Mouse (Mus musculus): Measurements from ENCODE around the gene Uck1. TPM values are rescaled to one million over a fixed set of nuclear protein-coding genes. Genes with fewer than 3 reads are reported as not detected.

Uck1 gene
- polyA plus RNA-seq, 1 experiment from 2014 or later, result 76.0 TPM

GRCm38 (mm10) chr2:32235886-32236759 is 23.8 kb downstream of the Uck1 start, which contains the start of gene Pomt1:
Gene Pomt1, plus strand, starts transcription at chr2:32236590.
- WGBS, result under 1% methylated on average over 54 of the region's 54 CpGs
- peak; percentile 98 for DNase-seq (ENCODE audit: low spot score)
- H3K4me1 ChIP-seq (replicated peaks; ENCODE audit: control insufficient read depth, insufficient read depth, low read length), result peaks cover 19% of the 10 kb centered on the region
- H3K4me2 ChIP-seq (replicated peaks), result peak within 1 kb of the TSS; percentile 92
- peak; percentile 92 for ATAC-seq (ENCODE audit: low FRiP score)
- peak within 1 kb of the TSS; percentile 80 for H3K27ac ChIP-seq
- H3K36me3 ChIP-seq (replicated peaks; ENCODE audit: control insufficient read depth, insufficient read depth), result peaks cover 35% of the 10 kb centered on the region
- no peaks in the 10 kb centered on the region for H3K27me3 ChIP-seq (ENCODE audit: control insufficient read depth, insufficient read depth, low read length)
- peak within 1 kb of the TSS; percentile 69 for H3K9ac ChIP-seq
- no peaks in the 10 kb centered on the region for H3K9me3 ChIP-seq (ENCODE audit: control insufficient read depth, low read length)
- H3K4me3 ChIP-seq (replicated peaks; ENCODE audit: low read length), result peak within 1 kb of the TSS; percentile 74

- H3K9ac ChIP-seq, result peak overlapping the region; percentile 60
- H3K9me3 ChIP-seq (ENCODE audit: control insufficient read depth, low read length), result no peaks in the 10 kb centered on the region
- H3K4me1 ChIP-seq (replicated peaks; ENCODE audit: control insufficient read depth, insufficient read depth, low read length), result peaks cover 19% of the 10 kb centered on the region
- ATAC-seq (ENCODE audit: low FRiP score) (no peak), DNase-seq (ENCODE audit: low spot score) (no peak)
- H3K4me2 ChIP-seq (replicated peaks), result peak overlapping the region; percentile 92
- H3K36me3 ChIP-seq (replicated peaks; ENCODE audit: control insufficient read depth, insufficient read depth), result peaks cover 37% of the 10 kb centered on the region
- H3K27me3 ChIP-seq (ENCODE audit: control insufficient read depth, insufficient read depth, low read length), result no peaks in the 10 kb centered on the region
- WGBS, result 36% methylated on average over 7 of the region's 7 CpGs
- H3K27ac ChIP-seq, result no peak overlapping the region
- peak overlapping the region; percentile 74 for H3K4me3 ChIP-seq (replicated peaks; ENCODE audit: low read length)
These were observed 24.5 kb downstream of the Uck1 start for GRCm38 (mm10) chr2:32235433-32235832.

- WGBS, result 83% methylated on average over 10 of the region's 10 CpGs
- Histone ChIP-seq H3K4me2 (replicated peaks) (no peak overlapping the region), H3K9ac (no peak overlapping the region), H3K36me3 (replicated peaks; ENCODE audit: control insufficient read depth, insufficient read depth) (peaks cover 100% of the 10 kb centered on the region), H3K27me3 (ENCODE audit: control insufficient read depth, insufficient read depth, low read length) (no peaks in the 10 kb centered on the region), H3K4me1 (replicated peaks; ENCODE audit: control insufficient read depth, insufficient read depth, low read length) (no peaks in the 10 kb centered on the region), H3K9me3 (ENCODE audit: control insufficient read depth, low read length) (no peaks in the 10 kb centered on the region), H3K4me3 (replicated peaks; ENCODE audit: low read length) (no peak overlapping the region), H3K27ac (no peak overlapping the region)
- ATAC-seq (ENCODE audit: low FRiP score), result no peak
- DNase-seq (ENCODE audit: low spot score), result no peak
These were observed 37.9 kb downstream of the Uck1 start for GRCm38 (mm10) chr2:32222057-32222456.

- Histone ChIP-seq H3K4me2 (replicated peaks) (no peak overlapping the region), H3K4me3 (replicated peaks; ENCODE audit: low read length) (no peak overlapping the region), H3K27ac (no peak overlapping the region), H3K36me3 (replicated peaks; ENCODE audit: control insufficient read depth, insufficient read depth) (peaks cover 100% of the 10 kb centered on the region), H3K9ac (no peak overlapping the region), H3K27me3 (ENCODE audit: control insufficient read depth, insufficient read depth, low read length) (no peaks in the 10 kb centered on the region), H3K4me1 (replicated peaks; ENCODE audit: control insufficient read depth, insufficient read depth, low read length) (no peaks in the 10 kb centered on the region), H3K9me3 (ENCODE audit: control insufficient read depth, low read length) (no peaks in the 10 kb centered on the region)
- DNase-seq (ENCODE audit: low spot score) (no peak), ATAC-seq (ENCODE audit: low FRiP score) (no peak)
- WGBS, result 89% methylated on average over 7 of the region's 7 CpGs
These were observed 38.4 kb downstream of the Uck1 start for GRCm38 (mm10) chr2:32221577-32221976.

GRCm38 (mm10) chr2:32220969-32221368 is 39.0 kb downstream of the Uck1 start:
- Histone ChIP-seq H3K27me3 (ENCODE audit: control insufficient read depth, insufficient read depth, low read length) (no peaks in the 10 kb centered on the region), H3K4me2 (replicated peaks) (no peak overlapping the region), H3K36me3 (replicated peaks; ENCODE audit: control insufficient read depth, insufficient read depth) (peaks cover 100% of the 10 kb centered on the region), H3K9me3 (ENCODE audit: control insufficient read depth, low read length) (no peaks in the 10 kb centered on the region), H3K4me1 (replicated peaks; ENCODE audit: control insufficient read depth, insufficient read depth, low read length) (no peaks in the 10 kb centered on the region), H3K4me3 (replicated peaks; ENCODE audit: low read length) (no peak overlapping the region), H3K27ac (no peak overlapping the region), H3K9ac (no peak overlapping the region)
- DNase-seq (ENCODE audit: low spot score) (no peak), ATAC-seq (ENCODE audit: low FRiP score) (no peak)
- WGBS, result 93% methylated on average over 10 of the region's 10 CpGs

- Histone ChIP-seq H3K36me3 (replicated peaks; ENCODE audit: control insufficient read depth, insufficient read depth) (peaks cover 100% of the 10 kb centered on the region), H3K4me3 (replicated peaks; ENCODE audit: low read length) (no peak overlapping the region), H3K4me1 (replicated peaks; ENCODE audit: control insufficient read depth, insufficient read depth, low read length) (no peaks in the 10 kb centered on the region), H3K27ac (no peak overlapping the region), H3K27me3 (ENCODE audit: control insufficient read depth, insufficient read depth, low read length) (no peaks in the 10 kb centered on the region), H3K9ac (no peak overlapping the region), H3K4me2 (replicated peaks) (no peak overlapping the region), H3K9me3 (ENCODE audit: control insufficient read depth, low read length) (no peaks in the 10 kb centered on the region)
- DNase-seq (ENCODE audit: low spot score) (no peak), ATAC-seq (ENCODE audit: low FRiP score) (no peak)
- WGBS, result 93% methylated on average over 6 of the region's 6 CpGs
These were observed 39.9 kb downstream of the Uck1 start for GRCm38 (mm10) chr2:32220021-32220420.

GRCm38 (mm10) chr2:32219501-32219900 is 40.5 kb downstream of the Uck1 start:
- ATAC-seq (ENCODE audit: low FRiP score) (no peak), DNase-seq (ENCODE audit: low spot score) (no peak)
- H3K36me3 ChIP-seq (replicated peaks; ENCODE audit: control insufficient read depth, insufficient read depth), result peaks cover 100% of the 10 kb centered on the region
- 91% methylated on average over 14 of the region's 14 CpGs for WGBS
- H3K27me3 ChIP-seq (ENCODE audit: control insufficient read depth, insufficient read depth, low read length), result no peaks in the 10 kb centered on the region
- H3K4me3 ChIP-seq (replicated peaks; ENCODE audit: low read length), result no peak overlapping the region
- H3K9ac ChIP-seq, result no peak overlapping the region
- H3K27ac ChIP-seq, result no peak overlapping the region
- H3K4me1 ChIP-seq (replicated peaks; ENCODE audit: control insufficient read depth, insufficient read depth, low read length), result no peaks in the 10 kb centered on the region
- no peaks in the 10 kb centered on the region for H3K9me3 ChIP-seq (ENCODE audit: control insufficient read depth, low read length)
- no peak overlapping the region for H3K4me2 ChIP-seq (replicated peaks)

GRCm38 (mm10) chr2:32218541-32219334 is 41.2 kb downstream of the Uck1 start:
- no peak overlapping the region for H3K4me3 ChIP-seq (replicated peaks; ENCODE audit: low read length)
- no peaks in the 10 kb centered on the region for H3K4me1 ChIP-seq (replicated peaks; ENCODE audit: control insufficient read depth, insufficient read depth, low read length)
- H3K36me3 ChIP-seq (replicated peaks; ENCODE audit: control insufficient read depth, insufficient read depth), result peaks cover 100% of the 10 kb centered on the region
- ATAC-seq (ENCODE audit: low FRiP score), result no peak
- H3K9me3 ChIP-seq (ENCODE audit: control insufficient read depth, low read length), result no peaks in the 10 kb centered on the region
- H3K4me2 ChIP-seq (replicated peaks), result no peak overlapping the region
- no peak for DNase-seq (ENCODE audit: low spot score)
- WGBS, result 88% methylated on average over 11 of the region's 11 CpGs
- no peak overlapping the region for H3K27ac ChIP-seq
- no peak overlapping the region for H3K9ac ChIP-seq
- H3K27me3 ChIP-seq (ENCODE audit: control insufficient read depth, insufficient read depth, low read length), result no peaks in the 10 kb centered on the region

- WGBS, result 95% methylated on average over 5 of the region's 5 CpGs
- H3K4me3 ChIP-seq (replicated peaks; ENCODE audit: low read length), result no peak overlapping the region
- H3K27me3 ChIP-seq (ENCODE audit: control insufficient read depth, insufficient read depth, low read length), result no peaks in the 10 kb centered on the region
- no peak overlapping the region for H3K27ac ChIP-seq
- ATAC-seq (ENCODE audit: low FRiP score) (no peak), DNase-seq (ENCODE audit: low spot score) (no peak)
- H3K9ac ChIP-seq, result no peak overlapping the region
- H3K36me3 ChIP-seq (replicated peaks; ENCODE audit: control insufficient read depth, insufficient read depth), result peaks cover 100% of the 10 kb centered on the region
- H3K4me2 ChIP-seq (replicated peaks), result no peak overlapping the region
- no peaks in the 10 kb centered on the region for H3K9me3 ChIP-seq (ENCODE audit: control insufficient read depth, low read length)
- no peaks in the 10 kb centered on the region for H3K4me1 ChIP-seq (replicated peaks; ENCODE audit: control insufficient read depth, insufficient read depth, low read length)
These were observed 41.8 kb downstream of the Uck1 start for GRCm38 (mm10) chr2:32218113-32218512.

Measured in hindbrain, embryonic 14.5 days (tissue).